Mouse (Mus musculus): ENCODE results near the gene Cntd1. TPM values are rescaled to one million over a fixed set of nuclear protein-coding genes. Genes with fewer than 3 reads are reported as not detected.
"Not testable (repeated sequence)": the region's sequence is repeated elsewhere in the genome, so short reads cannot be mapped to it uniquely, and the experiment has no call there.

The Cntd1 gene
- total RNA-seq, 2 experiments from 2014 or later, result 0.21 to 0.28 TPM

- not testable (repeated sequence) for DNase-seq
Measured at GRCm38 (mm10) chr11:101330961-101331360, 52.1 kb downstream of the Cntd1 start.

DNA sequence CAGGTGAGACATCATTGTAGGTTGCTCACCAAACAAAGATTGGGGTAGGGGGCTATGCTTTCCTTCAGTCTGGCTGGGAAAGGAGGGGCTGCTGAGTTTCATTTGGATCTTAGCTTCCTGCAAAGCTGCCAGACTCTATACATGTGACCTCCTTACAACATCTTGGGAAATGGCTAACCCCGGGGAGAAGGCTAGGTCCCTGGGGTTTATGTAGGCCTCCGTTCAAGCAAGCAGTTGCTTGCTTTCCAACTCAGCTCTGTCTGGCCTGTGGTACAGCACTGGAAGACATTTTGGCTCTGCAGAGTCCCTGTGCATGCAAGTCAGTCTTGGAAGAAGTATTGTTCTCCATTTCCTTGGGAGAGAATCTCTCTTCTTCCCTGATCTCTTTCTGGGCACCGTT, 53.7 kb downstream of the Cntd1 start:
- DNase-seq, result no peak

GRCm38 (mm10) chr11:101334023-101334422, 55.2 kb downstream of the Cntd1 start:
- no peak for DNase-seq

DNA sequence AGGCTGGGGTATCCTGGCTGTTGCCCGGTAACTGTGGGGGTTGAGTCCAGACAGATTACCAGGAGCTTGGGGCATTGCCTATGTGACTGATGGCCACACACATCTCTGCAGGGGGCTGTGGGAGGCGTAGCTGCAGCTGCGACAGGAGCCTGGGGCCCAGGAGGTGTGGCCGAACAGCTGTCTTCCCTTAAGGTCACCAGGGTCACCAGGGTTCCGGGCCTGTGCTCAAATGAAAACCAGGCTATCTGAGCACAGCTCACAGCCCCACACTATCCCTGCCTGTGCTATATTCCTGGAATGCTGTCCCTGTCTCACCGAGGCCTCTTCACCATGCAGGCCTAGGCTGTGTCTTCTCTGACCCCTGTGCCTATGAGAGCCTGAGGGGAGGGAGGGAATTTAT, 55.7 kb downstream of the Cntd1 start:
- DNase-seq, result no peak

- DNase-seq, result no peak
Measured at GRCm38 (mm10) chr11:101335685-101336084, 56.9 kb downstream of the Cntd1 start.

DNA sequence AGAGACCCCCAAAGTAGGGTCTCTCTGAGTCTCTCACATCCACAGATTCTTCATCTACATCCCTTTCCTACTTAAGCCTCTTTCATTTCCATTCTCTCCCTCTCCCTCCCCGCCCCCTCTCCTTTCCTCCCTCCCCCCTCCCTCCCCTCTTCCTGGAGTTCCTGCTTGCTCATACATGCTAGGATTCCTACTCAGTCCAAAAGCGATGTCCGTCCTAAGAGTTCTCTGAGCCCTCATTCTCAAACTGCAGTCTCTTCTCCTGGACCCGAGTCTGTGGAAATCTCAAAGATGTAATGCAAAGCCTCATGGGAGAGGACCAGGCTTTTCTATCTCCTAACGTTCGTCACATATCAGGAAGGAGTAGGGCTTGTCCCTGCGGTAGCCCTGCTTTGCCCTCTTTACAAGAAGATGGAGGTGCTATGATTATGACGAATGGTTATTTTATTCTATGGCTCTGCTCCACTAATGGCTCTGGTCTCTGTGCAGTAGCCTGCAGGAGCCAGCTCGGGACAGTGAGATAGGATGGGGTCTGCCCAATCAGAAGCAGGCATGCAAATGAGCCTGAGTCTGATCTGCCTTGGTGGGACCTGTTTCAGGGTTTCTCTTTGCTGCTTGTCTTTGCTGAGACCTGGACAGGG, 59.4 kb downstream of the Cntd1 start:
- DNase-seq, result no peak

Other genes with a start within 250 kb of the Cntd1 start
- gene Naglu, start 209.0 kb upstream of the Cntd1 start, total RNA-seq (2021), result 1 to 10 TPM; 3.3 to 3.9 TPM
- not detected for gene Hsd17b1, start 200.6 kb upstream of the Cntd1 start, total RNA-seq (2021)
- 10 to 100 TPM in 1 of 2 experiments, 1 to 10 TPM in 1; 7.9 to 10.3 TPM for gene Coasy, start 196.4 kb upstream of the Cntd1 start, total RNA-seq (2021)
- gene Mlx, start 191.7 kb upstream of the Cntd1 start, total RNA-seq (2021), result 10 to 100 TPM in 1 of 2 experiments, 1 to 10 TPM in 1; 7.5 to 11.0 TPM
- gene Psmc3ip, start 183.6 kb upstream of the Cntd1 start, total RNA-seq (2021), result 1 to 10 TPM; 1.5 to 1.7 TPM
- 10 to 100 TPM; 28.4 to 29.9 TPM for gene Retreg3, start 159.1 kb upstream of the Cntd1 start, total RNA-seq (2021)
- 10 to 100 TPM; 22.8 to 23.4 TPM for gene Tubg1, start 159.1 kb upstream of the Cntd1 start, total RNA-seq (2021)
- 1 to 10 TPM; 2.7 to 2.8 TPM for gene Tubg2, start 123.1 kb upstream of the Cntd1 start, total RNA-seq (2021)
- gene Cntnap1, start 108.5 kb upstream of the Cntd1 start, total RNA-seq (2021), result 1 to 10 TPM in 1 of 2 experiments, under 1 TPM in 1; 0.99 to 2.2 TPM
- gene Plekhh3, start 107.7 kb upstream of the Cntd1 start, total RNA-seq (2021), result 10 to 100 TPM; 18.4 to 24.0 TPM
- not detected for gene Ccr10, start 103.6 kb upstream of the Cntd1 start, total RNA-seq (2021)
- gene Ezh1, start 52.5 kb upstream of the Cntd1 start, total RNA-seq (2021), result 10 to 100 TPM; 17.8 to 18.9 TPM
- 10 to 100 TPM; 31.8 to 51.8 TPM for gene Ramp2, start 33.0 kb upstream of the Cntd1 start, total RNA-seq (2021)
- 10 to 100 TPM; 31.8 to 36.4 TPM for gene Vps25, start 25.3 kb upstream of the Cntd1 start, total RNA-seq (2021)
- gene Wnk4, start 18.4 kb upstream of the Cntd1 start, total RNA-seq (2021), result under 1 TPM in 1 of 2 experiments, not detected in 1; 0.48 TPM
- gene Coa3, start 102 bp downstream of the Cntd1 start, total RNA-seq (2021), result 10 to 100 TPM; 67.4 to 68.7 TPM
- 10 to 100 TPM; 78.2 to 79.6 TPM for gene Becn1, start 23.3 kb downstream of the Cntd1 start, total RNA-seq (2021)
- gene Psme3, start 37.2 kb downstream of the Cntd1 start, total RNA-seq (2021), result 10 to 100 TPM; 66.3 to 67.8 TPM
- gene Aoc2, start 46.1 kb downstream of the Cntd1 start, total RNA-seq (2021), result 1 to 10 TPM; 1.3 to 1.6 TPM
- 10 to 100 TPM in 1 of 2 experiments, 1 to 10 TPM in 1; 5.6 to 22.7 TPM for gene Aoc3, start 51.6 kb downstream of the Cntd1 start, total RNA-seq (2021)
- not detected for gene G6pc, start 88.5 kb downstream of the Cntd1 start, total RNA-seq (2021)
- gene Aarsd1, start 138.6 kb downstream of the Cntd1 start, total RNA-seq (2021), result 10 to 100 TPM; 16.0 to 17.1 TPM
- 1 to 10 TPM; 5.8 to 7.1 TPM for gene Gm27029, start 145.8 kb downstream of the Cntd1 start, total RNA-seq (2021)
- gene Rundc1, start 146.1 kb downstream of the Cntd1 start, total RNA-seq (2021), result 1 to 10 TPM; 6.6 to 7.3 TPM
- 100 to 1,000 TPM; 106 to 110 TPM for gene Ptges3l, start 146.3 kb downstream of the Cntd1 start, total RNA-seq (2021)
- gene Rpl27, start 163.3 kb downstream of the Cntd1 start, total RNA-seq (2021), result 10 to 100 TPM; 40.6 to 42.5 TPM
- gene Ifi35, start 169.4 kb downstream of the Cntd1 start, total RNA-seq (2021), result 10 to 100 TPM in 1 of 2 experiments, 1 to 10 TPM in 1; 8.5 to 10.8 TPM
- 1 to 10 TPM; 2.9 to 3.6 TPM for gene Rnd2, start 186.0 kb downstream of the Cntd1 start, total RNA-seq (2021)
- gene Vat1, start 187.2 kb downstream of the Cntd1 start, total RNA-seq (2021), result 10 to 100 TPM; 13.1 to 19.3 TPM

Data from gastrocnemius, postnatal 25 days (tissue).